Mouse (Mus musculus): Measurements from ENCODE around the gene Tube1.
A peak's percentile ranks its signal among the peaks of the same experiment; 100 is the strongest.

Tube1 gene

DNA sequence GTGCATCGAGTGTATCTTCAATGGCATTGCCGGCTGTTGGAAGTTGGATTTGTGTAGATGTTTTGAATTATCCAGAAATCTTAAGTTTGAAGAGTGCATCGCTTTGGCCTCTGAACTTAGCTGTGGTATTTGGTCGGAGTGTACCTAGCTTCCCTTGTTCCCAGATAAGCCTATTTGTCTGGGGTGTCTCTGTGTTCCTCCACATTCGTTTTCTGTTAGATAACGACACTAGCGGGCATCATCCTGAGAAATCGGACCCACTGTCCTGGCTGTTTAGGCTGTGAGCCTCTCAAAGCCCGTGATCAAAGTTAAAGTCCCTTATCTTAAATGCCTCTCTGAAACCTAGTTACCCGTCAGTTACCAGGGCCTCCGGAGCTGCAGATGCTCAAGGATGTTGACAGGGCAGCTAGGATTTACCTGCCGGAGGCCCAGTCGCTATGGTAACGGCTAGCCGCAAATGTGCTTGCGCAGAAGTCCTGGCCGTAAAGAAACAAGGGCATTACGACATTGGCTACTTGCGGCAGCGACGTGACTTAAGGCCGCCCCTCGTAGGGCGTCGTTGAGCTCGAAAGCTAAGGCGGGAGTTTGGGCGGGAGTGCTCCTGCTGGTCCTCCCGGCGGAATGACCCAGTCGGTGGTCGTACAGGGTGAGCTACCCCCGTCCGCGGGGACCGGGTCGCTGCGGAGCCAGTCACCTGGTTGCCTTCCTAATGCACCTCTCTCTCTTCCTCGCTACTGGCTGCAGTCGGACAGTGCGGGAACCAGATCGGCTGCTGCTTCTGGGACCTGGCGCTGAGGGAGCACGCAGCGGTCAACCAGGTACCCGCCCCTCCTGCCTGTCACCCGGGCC, at the start of gene Tube1, which contains the start of gene Fam229b:
TSS of gene Tube1 (plus strand) at position 515 of the 849 bp plus-strand sequence.
TSS of gene Fam229b (minus strand) at position 453 of the 849 bp plus-strand sequence.
- peak; percentile 90 for DNase-seq (ENCODE audit: low read depth)

GRCm38 (mm10) chr10:39096981-39097380, 36.8 kb upstream of the Tube1 start:
- peak; percentile 38 for DNase-seq (ENCODE audit: low read depth)

- no peak for DNase-seq (ENCODE audit: low read depth)
Measured at GRCm38 (mm10) chr10:39098746-39099145, 35.0 kb upstream of the Tube1 start.

GRCm38 (mm10) chr10:39104803-39105449, 28.9 kb upstream of the Tube1 start:
- no peak for DNase-seq (ENCODE audit: low read depth)

- DNase-seq (ENCODE audit: low read depth), result no peak
Measured at GRCm38 (mm10) chr10:39106413-39106812, 27.4 kb upstream of the Tube1 start.

DNA sequence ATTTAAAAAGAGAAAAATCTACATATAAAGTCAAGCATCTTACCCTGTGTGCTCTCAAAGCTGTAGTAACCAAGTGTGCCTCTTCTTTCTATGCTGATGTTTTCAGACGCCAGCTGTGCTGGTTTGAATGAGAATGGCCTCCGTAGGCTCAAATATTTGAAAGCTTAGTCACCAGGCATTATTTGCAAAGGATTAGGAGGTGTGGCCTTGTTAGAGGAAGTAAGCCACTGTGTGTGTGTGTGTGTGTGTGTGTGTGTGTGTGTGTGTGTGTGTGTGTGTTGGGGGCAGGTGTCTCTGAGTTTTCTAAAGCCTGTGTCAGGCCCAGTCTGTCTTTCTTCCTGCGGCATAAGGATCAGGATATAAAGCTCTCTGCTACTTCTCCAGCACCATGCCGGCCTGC, 26.8 kb upstream of the Tube1 start:
- DNase-seq (ENCODE audit: low read depth), result peak; percentile 9

- peak; percentile 12 for DNase-seq (ENCODE audit: low read depth)
Measured at GRCm38 (mm10) chr10:39108837-39109488, 24.8 kb upstream of the Tube1 start.

GRCm38 (mm10) chr10:39109489-39109874, 24.3 kb upstream of the Tube1 start:
- DNase-seq (ENCODE audit: low read depth), result no peak

DNA sequence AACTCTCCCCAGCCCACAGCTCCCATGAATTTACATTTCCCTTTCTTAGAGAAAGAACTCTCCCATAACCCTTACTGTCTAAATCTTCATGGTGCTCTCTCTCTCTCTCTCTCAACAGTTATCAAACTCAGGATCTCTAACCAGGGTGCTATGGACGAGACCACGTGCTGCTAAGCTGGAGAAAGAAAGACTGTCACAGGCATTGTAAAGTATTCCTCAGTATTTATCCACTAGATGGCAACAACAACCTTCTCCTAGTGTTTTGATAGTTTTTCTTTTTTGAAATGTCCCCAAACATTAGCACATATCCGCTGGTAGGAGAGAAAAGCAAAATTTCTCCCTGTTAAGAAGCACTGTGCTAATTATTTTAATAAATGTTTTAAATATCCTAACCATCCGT, 12.4 kb upstream of the Tube1 start:
- peak; percentile 66 for DNase-seq (ENCODE audit: low read depth)

GRCm38 (mm10) chr10:39137766-39138165, 4.0 kb downstream of the Tube1 start:
- DNase-seq (ENCODE audit: low read depth), result no peak

DNA sequence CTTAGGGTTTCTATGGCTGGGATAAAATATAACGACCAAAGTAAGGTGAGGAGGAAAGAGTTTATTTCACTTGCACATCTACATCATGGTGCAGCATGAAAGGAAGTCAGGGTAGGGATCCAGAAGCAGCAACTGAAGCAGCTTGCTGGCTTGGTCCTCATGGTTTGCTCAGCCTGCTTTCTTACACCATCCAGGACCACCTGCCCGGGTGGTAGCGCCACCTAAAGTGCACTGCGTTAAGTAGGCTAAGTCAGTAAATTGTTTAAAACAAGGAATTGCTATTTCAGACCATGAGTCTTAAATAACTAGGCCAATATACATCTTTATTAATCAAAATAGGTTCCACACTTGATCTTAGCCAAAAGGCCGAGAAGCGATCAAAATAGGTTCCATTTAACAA, 5.0 kb downstream of the Tube1 start:
- no peak for DNase-seq (ENCODE audit: low read depth)

DNA sequence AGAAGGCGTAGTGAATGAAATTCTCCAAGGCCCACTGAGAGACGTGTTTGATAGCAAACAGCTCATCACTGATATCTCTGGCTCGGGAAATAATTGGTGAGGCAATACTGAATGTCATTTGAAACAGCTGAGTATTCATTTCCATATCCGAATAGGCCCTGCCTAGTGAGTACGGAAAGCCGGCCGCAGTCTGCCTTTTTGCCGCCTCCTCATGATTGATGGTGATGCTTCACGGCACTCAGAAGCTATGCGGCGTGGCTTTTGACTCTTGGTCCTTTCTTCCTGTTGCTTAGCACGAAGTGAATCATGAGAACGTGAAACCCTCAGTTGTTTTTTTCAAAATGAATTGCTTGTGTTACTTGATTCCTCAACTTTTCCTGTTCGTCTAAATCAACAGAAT, 7.1 kb downstream of the Tube1 start:
- no peak for DNase-seq (ENCODE audit: low read depth)

DNA sequence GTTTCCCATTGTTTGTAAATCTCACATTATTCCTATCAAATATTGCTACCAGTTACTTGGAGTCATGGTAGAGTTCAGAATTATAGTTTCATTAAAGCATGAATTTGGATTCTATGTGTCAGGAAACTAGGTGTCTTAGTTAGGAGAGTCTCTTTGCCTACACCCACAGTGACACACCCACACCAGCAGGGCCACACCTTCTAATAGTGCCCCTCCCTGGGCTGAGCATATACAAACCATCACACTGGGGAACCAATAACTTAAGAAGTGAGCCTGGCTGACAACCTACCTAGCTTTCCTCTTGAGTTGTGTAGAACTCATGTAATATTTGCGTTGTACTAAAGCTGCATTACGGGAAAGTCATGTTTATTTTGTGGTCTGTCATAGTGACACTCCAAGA, 7.6 kb downstream of the Tube1 start:
- no peak for DNase-seq (ENCODE audit: low read depth)

GRCm38 (mm10) chr10:39142216-39142615, 8.4 kb downstream of the Tube1 start:
- DNase-seq (ENCODE audit: low read depth), result no peak

DNA sequence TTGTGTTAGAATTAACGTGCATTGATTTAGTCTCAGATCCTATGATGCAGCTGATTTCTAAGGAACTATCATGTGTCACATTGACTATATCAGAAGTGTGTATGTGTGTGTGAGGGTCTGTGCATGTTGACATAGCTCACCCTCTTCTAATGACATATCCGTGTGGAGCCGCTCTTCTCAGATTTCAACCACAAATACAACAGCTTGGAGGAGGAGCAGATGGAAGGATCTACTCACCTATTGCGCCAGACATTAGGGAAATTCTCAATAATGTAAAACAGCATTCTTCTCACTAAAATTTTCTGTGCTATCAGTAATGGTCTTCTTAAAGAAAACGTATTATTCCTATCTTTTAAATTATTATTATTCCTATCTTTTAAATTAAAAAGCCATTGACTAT, 22.9 kb downstream of the Tube1 start:
- DNase-seq (ENCODE audit: low read depth), result peak; percentile 65

DNA sequence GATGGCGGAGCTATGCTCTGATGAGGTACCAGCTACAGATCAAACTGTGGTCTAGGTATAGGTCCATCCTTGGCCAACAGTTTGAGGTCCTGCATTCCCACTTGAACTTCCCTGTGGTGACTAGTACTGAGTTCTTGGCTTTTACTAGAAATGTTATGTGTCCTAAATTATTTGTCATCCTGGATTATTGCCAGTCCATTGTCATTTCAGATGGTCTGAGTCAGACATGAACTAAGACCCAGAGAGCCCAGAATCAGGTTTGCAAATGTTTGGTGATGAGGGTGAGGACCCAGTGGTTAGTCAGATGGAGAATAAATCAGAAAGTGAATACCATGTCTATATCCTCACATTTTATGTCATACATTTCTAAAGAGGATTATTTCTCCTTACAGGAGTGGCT, 23.5 kb downstream of the Tube1 start:
- peak; percentile 10 for DNase-seq (ENCODE audit: low read depth)

- no peak for DNase-seq (ENCODE audit: low read depth)
Measured at GRCm38 (mm10) chr10:39158306-39158705, 24.5 kb downstream of the Tube1 start.

DNA sequence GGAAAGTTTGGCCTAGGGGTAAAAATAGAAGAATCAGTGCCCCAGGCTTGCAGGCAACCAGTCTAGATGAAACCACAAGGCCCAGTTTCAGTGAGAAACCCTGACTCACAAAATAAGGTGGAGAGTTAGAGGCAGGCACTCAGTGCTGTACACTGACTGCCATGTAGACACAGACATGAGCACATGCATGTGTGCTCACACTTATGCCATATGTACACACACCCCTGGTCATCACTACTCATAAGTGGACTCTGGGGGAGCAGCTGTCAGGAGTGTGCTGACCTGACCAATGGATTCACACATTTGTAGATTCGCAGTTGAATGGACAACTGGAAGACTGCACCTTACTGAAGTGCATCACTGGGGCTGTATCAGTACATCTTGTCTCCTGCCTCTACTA, 27.6 kb downstream of the Tube1 start:
- peak; percentile 23 for DNase-seq (ENCODE audit: low read depth)

DNA sequence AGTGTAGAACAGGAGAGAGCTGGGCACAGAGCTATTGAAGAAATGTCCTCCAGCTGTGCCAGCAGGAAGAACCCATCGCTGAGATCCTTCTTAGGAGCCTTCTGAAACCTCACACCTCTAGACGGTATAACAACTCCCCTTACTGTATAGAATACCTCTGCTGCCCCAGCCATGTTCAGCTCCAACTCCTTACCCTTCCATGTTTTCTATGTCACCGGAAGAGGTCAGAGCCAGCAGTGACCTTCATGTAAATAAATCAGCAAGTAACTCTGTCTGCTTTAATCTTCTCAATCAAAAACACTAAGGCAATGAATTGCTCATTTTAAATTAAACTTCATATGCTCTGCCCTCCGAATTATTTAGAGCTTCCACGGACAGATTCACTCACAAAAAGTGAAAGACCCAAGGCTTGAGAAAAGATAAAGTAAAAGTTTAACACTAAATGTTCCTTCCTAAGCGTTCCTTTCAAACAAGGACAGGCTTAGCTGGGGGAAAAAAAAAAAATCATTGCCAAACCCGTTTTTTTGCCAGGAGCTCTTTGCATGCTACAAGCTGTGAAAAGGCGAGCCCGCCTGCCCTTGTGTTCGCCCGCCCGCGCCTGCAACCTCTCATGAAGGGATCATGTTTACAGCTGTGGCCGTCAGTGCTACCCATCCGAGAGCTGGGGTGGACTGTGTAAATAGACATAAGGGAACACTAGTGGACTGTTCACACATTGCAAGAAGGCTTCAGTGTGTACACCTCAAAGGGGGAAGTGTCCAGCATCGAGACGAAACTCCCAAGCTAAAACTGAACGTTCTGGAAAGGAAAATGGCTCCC, 29.1 kb downstream of the Tube1 start:
- DNase-seq (ENCODE audit: low read depth), result no peak

DNA sequence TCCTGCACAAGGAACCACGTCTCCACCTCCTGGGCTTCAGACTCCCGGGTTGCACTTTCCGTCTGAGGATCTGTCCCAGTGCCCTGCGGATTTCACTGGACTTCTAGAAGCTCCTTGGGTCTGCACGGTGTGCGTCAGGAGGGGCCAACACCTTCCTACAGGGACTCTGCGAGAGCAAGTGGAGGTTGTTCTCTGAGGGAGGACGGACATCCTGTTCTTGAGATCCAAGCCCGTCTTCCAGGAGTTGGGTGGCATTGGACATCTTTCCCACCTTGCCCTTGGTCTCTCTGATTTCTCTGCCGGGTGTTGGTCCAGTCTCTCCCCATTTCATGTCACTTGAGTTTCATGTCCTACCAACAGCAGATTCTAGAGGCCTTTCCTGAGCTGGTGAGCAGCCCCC, 29.9 kb downstream of the Tube1 start, which contains the start of gene Ccn6:
TSS of gene Ccn6 (minus strand) at position 101 of the 400 bp plus-strand sequence.
- no peak for DNase-seq (ENCODE audit: low read depth)

DNA sequence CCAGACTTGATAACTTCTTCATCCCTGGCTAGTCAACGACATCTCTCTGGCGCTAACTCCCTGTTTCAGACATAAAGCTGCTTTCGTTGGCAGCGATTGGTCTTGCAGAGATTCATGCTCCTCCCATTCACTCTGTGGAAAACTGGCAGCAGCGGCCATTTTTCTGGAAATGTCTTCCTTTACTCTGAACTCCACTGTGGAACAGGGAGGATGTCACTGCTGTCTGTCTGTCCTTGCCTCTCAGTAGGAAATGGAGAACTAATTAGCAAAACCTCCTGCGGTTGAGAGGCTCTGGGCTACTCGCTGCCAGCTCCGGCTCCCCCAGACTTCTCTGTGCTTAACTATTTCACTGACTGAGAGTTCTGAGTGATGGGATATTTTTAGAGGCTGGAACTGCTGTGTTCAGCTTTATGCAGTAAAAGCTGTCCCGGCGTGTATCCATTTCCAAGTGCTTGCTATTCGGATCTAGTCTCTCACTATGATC, 31.9 kb downstream of the Tube1 start:
- no peak for DNase-seq (ENCODE audit: low read depth)

- no peak for DNase-seq (ENCODE audit: low read depth)
Measured at GRCm38 (mm10) chr10:39167611-39168010, 33.8 kb downstream of the Tube1 start.

Data from 416B (cell line).